Mouse (Mus musculus): ENCODE results near the gene Pgls. TPM values are rescaled to one million over a fixed set of nuclear protein-coding genes. Genes with fewer than 3 reads are reported as not detected.
A peak's percentile ranks its signal among the peaks of the same experiment; 100 is the strongest.

The Pgls gene
- polyA plus RNA-seq, 1 experiment from 2014 or later, result 296 TPM

- no peak for TF ChIP-seq CTCF (IDR thresholded peaks at IDR 0.05; ENCODE audit: low read depth)
- DNase-seq (ENCODE audit: low spot score) (no peak), ATAC-seq (replicated peaks; ENCODE audit: low FRiP score, low read depth) (no peak)
- Histone ChIP-seq H3K27me3 (ENCODE audit: insufficient read depth, low read length) (peaks cover 12% of the 10 kb centered on the region; the same call in 1 of the 2 replicates), H3K4me1 (replicated peaks; ENCODE audit: insufficient read depth, low read length) (peaks cover 4% of the 10 kb centered on the region; the same call in 1 of the 2 replicates), H3K9me3 (replicated peaks; ENCODE audit: low read length) (no peaks in the 10 kb centered on the region), H3K4me2 (ENCODE audit: low read length) (no peak overlapping the region), H3K36me3 (ENCODE audit: insufficient read depth, low read length) (no peaks in the 10 kb centered on the region), H3K27ac (no peak overlapping the region), H3K9ac (ENCODE audit: low read depth, low read length) (no peak overlapping the region), H3K4me3 (replicated peaks; ENCODE audit: low read depth, low read length) (no peak overlapping the region)
- WGBS, result 87% methylated on average over 5 of the region's 5 CpGs
Observed at GRCm38 (mm10) chr8:71560765-71561164, 31.2 kb upstream of the Pgls start.

- Histone ChIP-seq H3K4me1 (replicated peaks; ENCODE audit: insufficient read depth, low read length) (peaks cover 4% of the 10 kb centered on the region; the same call in 1 of the 2 replicates), H3K9ac (ENCODE audit: low read depth, low read length) (no peak overlapping the region), H3K36me3 (ENCODE audit: insufficient read depth, low read length) (no peaks in the 10 kb centered on the region), H3K4me3 (replicated peaks; ENCODE audit: low read depth, low read length) (no peak overlapping the region), H3K4me2 (ENCODE audit: low read length) (no peak overlapping the region), H3K9me3 (replicated peaks; ENCODE audit: low read length) (no peaks in the 10 kb centered on the region), H3K27me3 (ENCODE audit: insufficient read depth, low read length) (peaks cover 12% of the 10 kb centered on the region; the same call in 1 of the 2 replicates), H3K27ac (no peak overlapping the region)
- DNase-seq (ENCODE audit: low spot score) (peak; percentile 89), ATAC-seq (replicated peaks; ENCODE audit: low FRiP score, low read depth) (peak; percentile 14; the same call in 1 of the 2 replicates)
- 4% methylated on average over 15 of the region's 15 CpGs for WGBS
- TF ChIP-seq CTCF (IDR thresholded peaks at IDR 0.05; ENCODE audit: low read depth), result peak; percentile 98
Observed at GRCm38 (mm10) chr8:71561401-71561800, 30.6 kb upstream of the Pgls start.

- Histone ChIP-seq H3K4me2 (ENCODE audit: low read length) (peak overlapping the region; percentile 51), H3K4me3 (replicated peaks; ENCODE audit: low read depth, low read length) (peak overlapping the region; percentile 20), H3K9me3 (replicated peaks; ENCODE audit: low read length) (no peaks in the 10 kb centered on the region), H3K27me3 (ENCODE audit: insufficient read depth, low read length) (peaks cover 11% of the 10 kb centered on the region; the same call in 1 of the 2 replicates), H3K4me1 (replicated peaks; ENCODE audit: insufficient read depth, low read length) (peaks cover 4% of the 10 kb centered on the region; the same call in 1 of the 2 replicates), H3K36me3 (ENCODE audit: insufficient read depth, low read length) (no peaks in the 10 kb centered on the region), H3K9ac (ENCODE audit: low read depth, low read length) (no peak overlapping the region), H3K27ac (no peak overlapping the region)
- peak; percentile 81 for TF ChIP-seq CTCF (IDR thresholded peaks at IDR 0.05; ENCODE audit: low read depth)
- 2% methylated on average over 33 of the region's 33 CpGs for WGBS
- peak; percentile 30 for ATAC-seq (replicated peaks; ENCODE audit: low FRiP score, low read depth)
- DNase-seq (ENCODE audit: low spot score), result peak; percentile 71
Observed at GRCm38 (mm10) chr8:71562751-71563150, 29.2 kb upstream of the Pgls start.

GRCm38 (mm10) chr8:71563992-71564391 lies 28.0 kb upstream of the Pgls start:
- H3K36me3 ChIP-seq (ENCODE audit: insufficient read depth, low read length), result no peaks in the 10 kb centered on the region
- ATAC-seq (replicated peaks; ENCODE audit: low FRiP score, low read depth) (no peak), DNase-seq (ENCODE audit: low spot score) (no peak)
- no peaks in the 10 kb centered on the region for H3K9me3 ChIP-seq (replicated peaks; ENCODE audit: low read length)
- no peak overlapping the region for H3K4me2 ChIP-seq (ENCODE audit: low read length)
- H3K27me3 ChIP-seq (ENCODE audit: insufficient read depth, low read length), result peaks cover 5% of the 10 kb centered on the region; the same call in 1 of the 2 replicates
- no peak overlapping the region for H3K27ac ChIP-seq
- 88% methylated on average over 4 of the region's 4 CpGs for WGBS
- peak; percentile 29; the same call in 1 of the 2 replicates for TF ChIP-seq CTCF (IDR thresholded peaks at IDR 0.05; ENCODE audit: low read depth)
- H3K4me3 ChIP-seq (replicated peaks; ENCODE audit: low read depth, low read length), result no peak overlapping the region
- H3K4me1 ChIP-seq (replicated peaks; ENCODE audit: insufficient read depth, low read length), result peaks cover 8% of the 10 kb centered on the region; the same call in 1 of the 2 replicates
- no peak overlapping the region for H3K9ac ChIP-seq (ENCODE audit: low read depth, low read length)

GRCm38 (mm10) chr8:71566501-71566900 lies 25.5 kb upstream of the Pgls start, which contains the start of gene Nxnl1:
TSS of gene Nxnl1 (minus strand) at chr8:71566601.
- H3K27ac ChIP-seq, result no peak within 1 kb of the TSS
- 82% methylated on average over 3 of the region's 3 CpGs for WGBS
- peaks cover 5% of the 10 kb centered on the region; the same call in 1 of the 2 replicates for H3K27me3 ChIP-seq (ENCODE audit: insufficient read depth, low read length)
- H3K4me1 ChIP-seq (replicated peaks; ENCODE audit: insufficient read depth, low read length), result peaks cover 6% of the 10 kb centered on the region; the same call in 1 of the 2 replicates
- no peak within 1 kb of the TSS for H3K4me2 ChIP-seq (ENCODE audit: low read length)
- no peak within 1 kb of the TSS for H3K4me3 ChIP-seq (replicated peaks; ENCODE audit: low read depth, low read length)
- H3K36me3 ChIP-seq (ENCODE audit: insufficient read depth, low read length), result no peaks in the 10 kb centered on the region
- no peak for DNase-seq (ENCODE audit: low spot score)
- TF ChIP-seq CTCF (IDR thresholded peaks at IDR 0.05; ENCODE audit: low read depth), result no peak
- H3K9me3 ChIP-seq (replicated peaks; ENCODE audit: low read length), result no peaks in the 10 kb centered on the region
- no peak for ATAC-seq (replicated peaks; ENCODE audit: low FRiP score, low read depth)
- no peak within 1 kb of the TSS for H3K9ac ChIP-seq (ENCODE audit: low read depth, low read length)

- Histone ChIP-seq H3K4me3 (replicated peaks; ENCODE audit: low read depth, low read length) (no peak overlapping the region), H3K9me3 (replicated peaks; ENCODE audit: low read length) (no peaks in the 10 kb centered on the region), H3K4me1 (replicated peaks; ENCODE audit: insufficient read depth, low read length) (peaks cover 6% of the 10 kb centered on the region; the same call in 1 of the 2 replicates), H3K9ac (ENCODE audit: low read depth, low read length) (no peak overlapping the region), H3K27me3 (ENCODE audit: insufficient read depth, low read length) (peaks cover under 1% of the 10 kb centered on the region; the same call in 1 of the 2 replicates), H3K27ac (peak overlapping the region; percentile 96), H3K4me2 (ENCODE audit: low read length) (no peak overlapping the region), H3K36me3 (ENCODE audit: insufficient read depth, low read length) (no peaks in the 10 kb centered on the region)
- ATAC-seq (replicated peaks; ENCODE audit: low FRiP score, low read depth) (no peak), DNase-seq (ENCODE audit: low spot score) (no peak)
- TF ChIP-seq CTCF (IDR thresholded peaks at IDR 0.05; ENCODE audit: low read depth), result no peak
- 73% methylated on average over 7 of the region's 7 CpGs for WGBS
Observed at GRCm38 (mm10) chr8:71567587-71567986, 24.4 kb upstream of the Pgls start.
